19 mouse cellular contexts compared by ENCODE assay signal in genomic region chr8:47904004-47904403, GRCm38 (mm10).
DNase-seq lines count a peak whose midpoint lies in the region; TF ChIP-seq lines count a peak whose summit lies in the region.
"Had no signal": no experiment of that assay in that cellular context is flagged by ENCODE, and none has a peak within 500 bp of the region (broad histone marks: within the 10 kb centered on the region; RNA-seq: fewer than 3 reads in every experiment).

No protein-coding gene starts in this region.

- no peak overlapping the region for H3K27ac ChIP-seq in layer of hippocampus, adult 2 months
- H3K27ac ChIP-seq: embryonic facial prominence, embryonic 13.5 days; heart, embryonic 13.5 days; hindbrain, embryonic 14.5 days; kidney, embryonic 15.5 days; midbrain, embryonic 13.5 days; neural tube, embryonic 12.5 days; stomach, embryonic 15.5 days had no signal

- peak; percentile 21 for DNase-seq in gastrocnemius, postnatal 25 days
- no peak for DNase-seq in gastrocnemius, postnatal 10 days
- peak; percentile 33 to 45 for DNase-seq in kidney, postnatal 36 days
- no peak for DNase-seq in kidney, adult 11 months
- DNase-seq in heart, adult 8-10 months (ENCODE audit: low spot score), result peak; percentile 31
- DNase-seq in heart, postnatal 36 days, result peak; percentile 27 to 43
- DNase-seq in layer of hippocampus, adult 2 months (ENCODE audit: low spot score in 2 of 2), result no peak
- no peak for DNase-seq in right cerebral cortex, postnatal 4 days
- DNase-seq: adrenal gland, postnatal 25 days; cerebellum, adult 11 months; cerebellum, postnatal 14 days; liver, postnatal 0 days had no signal

- intact Hi-C loops in heart, postnatal 36 days (cut with DNase I), result no loop called here

- TF ChIP-seq CTCF in layer of hippocampus, adult 2 months (conservative IDR thresholded peaks at IDR 0.05), result no peak

- no peak overlapping the region for H3K4me3 ChIP-seq in layer of hippocampus, adult 2 months
- H3K4me3 ChIP-seq: embryonic facial prominence, embryonic 13.5 days; heart, embryonic 13.5 days; kidney, embryonic 15.5 days; midbrain, embryonic 13.5 days; neural tube, embryonic 12.5 days; stomach, embryonic 15.5 days had no signal

Comparison
In these comparisons a context has a peak if more than half of its experiments do, and no peak if none do; other contexts are left out.
1. DNase-seq: peak in gastrocnemius, postnatal 25 days (single experiment), kidney, postnatal 36 days (2 of 2), heart, adult 8-10 months (single experiment) and heart, postnatal 36 days (2 of 2); none in gastrocnemius, postnatal 10 days (single experiment), kidney, adult 11 months (single experiment), layer of hippocampus, adult 2 months (0 of 2) and right cerebral cortex, postnatal 4 days (single experiment).